Mouse (Mus musculus) bone marrow macrophage, adult 2 months (primary cell): ENCODE data around the gene Bcar1.

Source experiments
- CTCF ChIP-seq: IDR thresholded peaks from 2 replicates; pipeline ENCODE4 v1.5.1; 2012; ENCODE audit warnings: low read depth, mild to moderate bottlenecking, low read length, moderate library complexity
- POLR2A ChIP-seq: IDR thresholded peaks from 2 replicates; pipeline ENCODE4 v1.6.1; 2012; ENCODE audit warnings: mild to moderate bottlenecking, low read depth, low read length, borderline replicate concordance

DNA sequence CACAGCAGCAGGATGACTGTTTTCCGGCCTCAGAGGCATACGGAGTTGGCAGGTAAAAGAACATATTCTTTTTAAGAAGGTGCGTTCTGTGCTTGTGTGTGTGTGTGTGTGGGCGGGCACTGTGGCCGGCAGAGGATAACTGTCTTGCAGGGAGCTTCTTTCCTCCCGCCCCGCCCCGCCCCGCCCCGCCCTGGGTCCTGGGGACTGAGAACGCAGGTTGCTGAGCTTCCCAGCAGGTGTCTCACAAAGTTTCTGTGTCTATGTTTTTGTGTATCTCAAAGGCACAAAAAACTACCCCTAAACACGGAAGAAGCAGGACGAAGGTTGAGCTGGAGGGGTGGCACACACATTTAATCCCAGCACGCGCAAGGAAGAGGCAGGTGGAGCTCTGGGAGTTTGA lies 25.7 kb upstream of the Bcar1 start:
- TF ChIP-seq CTCF (no peak), POLR2A (no peak)
